Mouse (Mus musculus) monocyte, adult 5-6 weeks (primary cell): ENCODE measurements around the gene Hyal3. TPM values are rescaled to one million over a fixed set of nuclear protein-coding genes. Genes with fewer than 3 reads are reported as not detected.
A peak's percentile ranks its signal among the peaks of the same experiment; 100 is the strongest.

Source experiments
- ATAC-seq: fragments of 153-309, 156-312 bp; replicated peaks from 2 replicates; pipeline ENCODE4 v1.8.0; 2017; ENCODE audit warnings: mild to moderate bottlenecking; ENCODE audit not compliant: low TSS enrichment, insufficient number of reproducible peaks, severe bottlenecking, poor library complexity, low FRiP score
- total RNA-seq: library from RNA; stranded (forward); fragments of 200-1000, 200-491, 200-594 nt; gene quantifications from 3 replicates; pipeline ENCODE4 v1.2.3, GENCODE M21; 2017

The Hyal3 gene
- total RNA-seq, 1 experiment from 2014 or later = not detected

- ATAC-seq = peak; percentile 97
Measured at GRCm38 (mm10) chr9:107586974-107587832, 6.6 kb downstream of the Hyal3 start, which contains the start of gene Ifrd2. Gene Ifrd2 (plus strand): TSS chr9:107587642.

- ATAC-seq = no peak; the same call in 1 of the 2 replicates
Measured at GRCm38 (mm10) chr9:107587833-107588639, 7.4 kb downstream of the Hyal3 start.

- no peak for ATAC-seq
Measured at GRCm38 (mm10) chr9:107590058-107590772, 9.6 kb downstream of the Hyal3 start.

GRCm38 (mm10) chr9:107590773-107591060 is 10.1 kb downstream of the Hyal3 start:
- ATAC-seq = no peak

- ATAC-seq = peak; percentile 20; the same call in 1 of the 2 replicates
Measured at GRCm38 (mm10) chr9:107593101-107593976, 12.7 kb downstream of the Hyal3 start.

- no peak for ATAC-seq
Measured at GRCm38 (mm10) chr9:107594281-107595062, 13.9 kb downstream of the Hyal3 start.

- no peak for ATAC-seq
Measured at GRCm38 (mm10) chr9:107596619-107597569, 16.3 kb downstream of the Hyal3 start.

GRCm38 (mm10) chr9:107598385-107598784 is 17.8 kb downstream of the Hyal3 start:
- no peak for ATAC-seq

GRCm38 (mm10) chr9:107599433-107599832 is 18.8 kb downstream of the Hyal3 start:
- ATAC-seq = no peak

GRCm38 (mm10) chr9:107599842-107600241 is 19.2 kb downstream of the Hyal3 start:
- ATAC-seq = no peak

- no peak for ATAC-seq
Measured at GRCm38 (mm10) chr9:107600745-107601144, 20.1 kb downstream of the Hyal3 start.

GRCm38 (mm10) chr9:107601275-107601674 is 20.7 kb downstream of the Hyal3 start:
- no peak for ATAC-seq

- ATAC-seq = peak; percentile 73
Measured at GRCm38 (mm10) chr9:107602068-107602648, 21.5 kb downstream of the Hyal3 start.

GRCm38 (mm10) chr9:107603251-107603650 is 22.6 kb downstream of the Hyal3 start:
- no peak for ATAC-seq

GRCm38 (mm10) chr9:107605041-107605661 is 24.5 kb downstream of the Hyal3 start:
- ATAC-seq = no peak

- ATAC-seq = no peak
Measured at GRCm38 (mm10) chr9:107606591-107606990, 26.0 kb downstream of the Hyal3 start.
